Mouse (Mus musculus): ENCODE measurements around the gene Leng8. TPM values are rescaled to one million over a fixed set of nuclear protein-coding genes. Genes with fewer than 3 reads are reported as not detected.

The Leng8 gene
- total RNA-seq (2021) = 10 to 100 TPM; 32.2 to 34.8 TPM
- long read RNA-seq, experiment 1, partial matches to known transcripts = 10 of 12 reads
- long read RNA-seq, experiment 1, other reads (novel, unspliced or antisense) = 2 of 12 reads
- long read RNA-seq, experiment 2, full-length matches to known transcripts = 1 of 21 reads
- long read RNA-seq, experiment 2, partial matches to known transcripts = 15 of 21 reads
- long read RNA-seq, experiment 2, other reads (novel, unspliced or antisense) = 5 of 21 reads

- DNase-seq = peak; percentile 99
These were observed at the start of gene Leng8 for GRCm38 (mm10) chr7:4136771-4137531. Leng8 (plus strand) TSS chr7:4137039.

- DNase-seq = no peak
These were observed 49.5 kb upstream of the Leng8 start for GRCm38 (mm10) chr7:4087238-4087895.

GRCm38 (mm10) chr7:4087896-4088480 is 48.9 kb upstream of the Leng8 start:
- no peak for DNase-seq

- DNase-seq = no peak
These were observed 48.2 kb upstream of the Leng8 start for GRCm38 (mm10) chr7:4088679-4089078.

- no peak for DNase-seq
These were observed 45.7 kb upstream of the Leng8 start for GRCm38 (mm10) chr7:4091170-4091569.

GRCm38 (mm10) chr7:4098301-4098700 is 38.5 kb upstream of the Leng8 start:
- DNase-seq = no peak

GRCm38 (mm10) chr7:4098832-4099231 is 38.0 kb upstream of the Leng8 start:
- no peak for DNase-seq

GRCm38 (mm10) chr7:4101144-4101543 is 35.7 kb upstream of the Leng8 start:
- no peak for DNase-seq

- DNase-seq = no peak
These were observed 33.4 kb upstream of the Leng8 start for GRCm38 (mm10) chr7:4103411-4103810.

- no peak for DNase-seq
These were observed 25.1 kb upstream of the Leng8 start for GRCm38 (mm10) chr7:4111766-4112165.

- no peak for DNase-seq
These were observed 19.6 kb upstream of the Leng8 start for GRCm38 (mm10) chr7:4117050-4117814.

GRCm38 (mm10) chr7:4119344-4119902 is 17.4 kb upstream of the Leng8 start, which contains the start of gene Ttyh1:
Ttyh1 (plus strand) TSS chr7:4119408.
- no peak for DNase-seq

- DNase-seq = no peak
These were observed 16.6 kb upstream of the Leng8 start for GRCm38 (mm10) chr7:4119976-4120921.

GRCm38 (mm10) chr7:4122076-4122768 is 14.6 kb upstream of the Leng8 start:
- DNase-seq = no peak

- no peak for DNase-seq
These were observed 14.1 kb upstream of the Leng8 start for GRCm38 (mm10) chr7:4122783-4123182.

GRCm38 (mm10) chr7:4123732-4124131 is 13.1 kb upstream of the Leng8 start:
- no peak for DNase-seq

GRCm38 (mm10) chr7:4124315-4124759 is 12.5 kb upstream of the Leng8 start:
- DNase-seq = no peak

GRCm38 (mm10) chr7:4124856-4125255 is 12.0 kb upstream of the Leng8 start:
- DNase-seq = no peak

- no peak for DNase-seq
These were observed 11.5 kb upstream of the Leng8 start for GRCm38 (mm10) chr7:4125306-4125705.
